Mouse (Mus musculus) limb, embryonic 14.5 days (tissue): ENCODE measurements around the gene Bbs10. TPM values are rescaled to one million over a fixed set of nuclear protein-coding genes. Genes with fewer than 3 reads are reported as not detected.

Source experiments
- ATAC-seq: fragments of 200-750 bp; cut with Nextera tagmentation; 2 replicates; pipeline ENCODE4 v1.8.0; 2017; ENCODE audit warnings: low read depth, moderate number of reproducible peaks, moderate TSS enrichment; ENCODE audit not compliant: low FRiP score
- DNase-seq: peaks from one replicate; pipeline ENCODE4 v3.0.0-alpha.2; 2015; ENCODE audit warnings: low spot score
- H3K27ac ChIP-seq: fragments of 300-500 bp; sonication (generic); replicated peaks from 2 replicates; pipeline ENCODE4 v1.5.1; 2014; ENCODE audit warnings: low read depth, mild to moderate bottlenecking, low read length, moderate library complexity, mixed read lengths
- H3K27me3 ChIP-seq: fragments of 300-500 bp; sonication (generic); 2 replicates; pipeline ENCODE4 v1.6.1; 2014; ENCODE audit warnings: low read length, mixed read lengths; ENCODE audit not compliant: control insufficient read depth, insufficient read depth
- H3K36me3 ChIP-seq: fragments of 300-500 bp; sonication (generic); 2 replicates; pipeline ENCODE4 v1.6.1; 2014; ENCODE audit warnings: mild to moderate bottlenecking, low read length, moderate library complexity, mixed read lengths; ENCODE audit not compliant: control insufficient read depth, insufficient read depth
- H3K4me1 ChIP-seq: fragments of 300-500 bp; sonication (generic); 2 replicates; pipeline ENCODE4 v1.6.1; 2014; ENCODE audit warnings: antibody characterized with exemption, low read length, mixed read lengths; ENCODE audit not compliant: control insufficient read depth, insufficient read depth
- H3K4me2 ChIP-seq: fragments of 300-500 bp; sonication (generic); replicated peaks from 2 replicates; pipeline ENCODE4 v1.6.1; 2014; ENCODE audit warnings: low read depth, mild to moderate bottlenecking, low read length, moderate library complexity; ENCODE audit not compliant: severe bottlenecking
- H3K4me3 ChIP-seq: fragments of 300-500 bp; sonication (generic); replicated peaks from 2 replicates; pipeline ENCODE4 v1.5.1; 2014; ENCODE audit warnings: low read length
- H3K9ac ChIP-seq: fragments of 300-500 bp; sonication (generic); 2 replicates; pipeline ENCODE4 v1.6.1; 2014; ENCODE audit warnings: mild to moderate bottlenecking, low read depth, low read length, moderate library complexity; ENCODE audit not compliant: severe bottlenecking
- H3K9me3 ChIP-seq: fragments of 300-500 bp; sonication (generic); 2 replicates; pipeline ENCODE4 v1.6.1; 2016; ENCODE audit warnings: low read length; ENCODE audit not compliant: control insufficient read depth
- POLR2A ChIP-seq: fragments of 200-500 bp; IDR thresholded peaks from 2 replicates; pipeline ENCODE4 v1.8.0; 2012; ENCODE audit warnings: inconsistent platforms, mild to moderate bottlenecking, moderate library complexity, borderline replicate concordance; ENCODE audit not compliant: insufficient read depth, insufficient read length; ENCODE audit errors: extremely low read depth
- WGBS: fragments of 180-500 bp; shearing (Covaris S2); extraction: QIAGEN DNeasy Blood & Tissue Kit; methylation state at CpG from one replicate; pipeline ENCODE4 v1.1.7; 2014; 5-methylcytosine and 5-hydroxymethylcytosine counted together
- polyA plus RNA-seq, 2 experiments: library from polyadenylated mRNA; depleted of rRNA in 1 of 2; stranded (reverse) in 1 of 2; unstranded in 1 of 2; fragments of >200 nt; fragmentation: Nextera tagmentation in 1 of 2; extraction: Ambion mirVana in 1 of 2; gene quantifications; 2 replicates each; pipeline versions ENCODE4 v1.2.1 to v1.2.3; 2012 to 2014

Bbs10 gene
- polyA plus RNA-seq, 2 experiments, result 4.4 to 4.9 TPM

DNA sequence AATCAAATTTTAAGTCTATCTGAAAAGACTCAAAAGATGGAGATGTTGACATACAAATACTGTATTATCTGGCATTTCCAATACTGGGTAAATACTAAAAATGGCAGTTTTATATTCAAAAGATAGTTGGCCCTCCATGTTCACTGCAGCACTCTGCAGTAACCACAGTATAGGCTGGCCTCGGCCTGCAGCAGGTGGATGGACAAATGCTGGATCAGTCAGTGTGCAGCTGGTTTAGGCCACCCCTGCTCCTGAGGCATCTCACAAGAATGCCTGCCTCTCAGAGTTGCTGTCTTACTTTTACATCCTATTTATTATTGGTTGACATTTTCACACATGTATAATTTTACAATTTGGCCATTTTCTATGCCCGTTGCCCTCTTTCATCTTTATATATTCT is 22.7 kb upstream of the Bbs10 start:
- Histone ChIP-seq H3K4me2 (no peak overlapping the region), H3K27ac (no peak overlapping the region), H3K9ac (no peak overlapping the region), H3K27me3 (no peaks in the 10 kb centered on the region), H3K9me3 (no peaks in the 10 kb centered on the region), H3K4me3 (no peak overlapping the region), H3K4me1 (no peaks in the 10 kb centered on the region), H3K36me3 (peaks cover 49% of the 10 kb centered on the region)
- 88% methylated on average over 2 of the region's 2 CpGs for WGBS
- TF ChIP-seq POLR2A, result no peak
- ATAC-seq (no peak), DNase-seq (no peak)

DNA sequence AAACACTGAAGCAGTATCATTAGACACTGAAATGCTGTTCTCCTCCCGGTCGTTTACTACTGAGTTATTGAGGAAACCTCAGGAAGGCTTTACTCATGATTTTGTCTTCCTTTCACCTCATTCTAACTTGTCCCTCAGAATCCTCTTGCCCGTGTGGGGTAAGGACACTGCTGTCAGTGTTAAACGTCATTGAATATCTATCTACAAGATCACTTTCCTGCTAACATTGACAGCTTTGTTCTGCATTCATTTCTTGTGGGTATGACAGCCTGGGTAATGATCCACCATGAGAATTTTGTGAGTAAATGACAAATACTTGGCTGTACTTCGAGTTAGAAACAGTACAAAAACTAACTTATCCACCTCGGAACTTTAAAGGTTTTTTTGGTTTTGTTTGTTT is 848 bp upstream of the Bbs10 start:
- ATAC-seq (no peak), DNase-seq (no peak)
- Histone ChIP-seq H3K4me2 (peak overlapping the region; percentile 56), H3K4me1 (no peaks in the 10 kb centered on the region), H3K27ac (0 out of 2 replicates have a peak overlapping the region, but pooled peaks have one; percentile 87), H3K9ac (no peak overlapping the region; the same call in 1 of the 2 replicates), H3K27me3 (no peaks in the 10 kb centered on the region), H3K36me3 (peaks cover 6% of the 10 kb centered on the region), H3K9me3 (no peaks in the 10 kb centered on the region), H3K4me3 (peak overlapping the region; percentile 66)
- no peak for TF ChIP-seq POLR2A
- WGBS, result 48% methylated on average over 6 of the region's 6 CpGs

- H3K4me3 ChIP-seq, result no peak overlapping the region; the same call in 1 of the 2 replicates
Observed at GRCm38 (mm10) chr10:111299591-111299990, 1.1 kb downstream of the Bbs10 start.

GRCm38 (mm10) chr10:111301041-111301440 is 2.6 kb downstream of the Bbs10 start:
- no peaks in the 10 kb centered on the region for H3K36me3 ChIP-seq
- ATAC-seq, result no peak
- no peak overlapping the region for H3K9ac ChIP-seq
- no peak overlapping the region for H3K4me2 ChIP-seq
- H3K9me3 ChIP-seq, result no peaks in the 10 kb centered on the region
- no peak overlapping the region for H3K4me3 ChIP-seq
- no peaks in the 10 kb centered on the region for H3K4me1 ChIP-seq
- 91% methylated on average over 5 of the region's 5 CpGs for WGBS
- no peak for TF ChIP-seq POLR2A
- no peak for DNase-seq
- no peaks in the 10 kb centered on the region for H3K27me3 ChIP-seq
- H3K27ac ChIP-seq, result no peak overlapping the region

More at GRCm38 (mm10) chr10:111299591-111299990, 1.1 kb downstream of the Bbs10 start:
- Histone ChIP-seq H3K9me3 (no peaks in the 10 kb centered on the region), H3K9ac (no peak overlapping the region), H3K27me3 (no peaks in the 10 kb centered on the region), H3K4me1 (no peaks in the 10 kb centered on the region), H3K36me3 (no peaks in the 10 kb centered on the region), H3K4me2 (no peak overlapping the region), H3K27ac (no peak overlapping the region)
- 86% methylated on average over 6 of the region's 6 CpGs for WGBS
- TF ChIP-seq POLR2A, result no peak
- DNase-seq (no peak), ATAC-seq (no peak)

GRCm38 (mm10) chr10:111302486-111302885 is 4.0 kb downstream of the Bbs10 start:
- Histone ChIP-seq H3K27me3 (no peaks in the 10 kb centered on the region), H3K9ac (no peak overlapping the region), H3K9me3 (no peaks in the 10 kb centered on the region), H3K4me3 (no peak overlapping the region), H3K27ac (no peak overlapping the region), H3K4me1 (no peaks in the 10 kb centered on the region), H3K4me2 (no peak overlapping the region), H3K36me3 (no peaks in the 10 kb centered on the region)
- no peak for ATAC-seq
- WGBS, result 94% methylated on average over 6 of the region's 6 CpGs
- DNase-seq, result no peak
- TF ChIP-seq POLR2A, result no peak
